12 mouse cellular contexts compared by ENCODE assay signal in genomic region chr2:115890030-115890429, GRCm38 (mm10).
"Had no signal": no experiment of that assay in that cellular context is flagged by ENCODE, and none has a peak within 500 bp of the region (broad histone marks: within the 10 kb centered on the region; RNA-seq: fewer than 3 reads in every experiment).

No protein-coding gene starts in this region.

- DNase-seq: retina, postnatal 1 day; right cerebral cortex, adult 18-20 months; right cerebral cortex, postnatal 14 days; right cerebral cortex, postnatal 25 days; right cerebral cortex, postnatal 4 days; spleen, adult 18-20 months; thymus, adult 18-20 months; thymus, adult 2 months; thymus, postnatal 14 days; thymus, postnatal 25 days; thymus, postnatal 36 days; thymus, postnatal 4 days had no signal
